Comparison of ENCODE assay signal across 8 mouse cellular contexts in genomic region chr10:103367371-103368295, GRCm38 (mm10). TPM values are rescaled to one million over a fixed set of nuclear protein-coding genes. Genes with fewer than 3 reads are reported as not detected.
A peak's percentile ranks its signal among the peaks of the same experiment; 100 is the strongest.
DNase-seq lines count a peak whose midpoint lies in the region; ATAC-seq lines count a peak whose summit lies in the region.

TSS of gene Slc6a15 (plus strand) at chr10:103367783.

- peak within 1 kb of the TSS; percentile 55 for H3K4me3 ChIP-seq in embryonic facial prominence, embryonic 15.5 days (replicated peaks)
- peak within 1 kb of the TSS; percentile 74 for H3K4me3 ChIP-seq in hindbrain, embryonic 16.5 days (ENCODE audit: low read length)
- peak within 1 kb of the TSS; percentile 60 for H3K4me3 ChIP-seq in midbrain, embryonic 10.5 days
- H3K4me3 ChIP-seq in stomach, embryonic 15.5 days (replicated peaks) = peak within 1 kb of the TSS; percentile 49

- no peaks in the 10 kb centered on the region for H3K9me3 ChIP-seq in embryonic facial prominence, embryonic 15.5 days (replicated peaks)
- no peaks in the 10 kb centered on the region for H3K9me3 ChIP-seq in hindbrain, embryonic 16.5 days (ENCODE audit: control insufficient read depth, low read length)
- H3K9me3 ChIP-seq in midbrain, embryonic 10.5 days (replicated peaks) = no peaks in the 10 kb centered on the region
- H3K9me3 ChIP-seq in stomach, embryonic 15.5 days = no peaks in the 10 kb centered on the region

- peak; percentile 67 for DNase-seq in MN1 (ENCODE audit: low spot score)
- DNase-seq in adrenal gland, postnatal 4 days (ENCODE audit: low spot score in 2 of 2) = peak; percentile 4 to 7
- DNase-seq in left cerebral cortex, adult 8-10 months (ENCODE audit: low spot score in 2 of 2) = peak; percentile 49 to 68
- DNase-seq in midbrain, embryonic 10.5 days (ENCODE audit: low spot score) = peak; percentile 59
- no peak for DNase-seq in spleen, adult 12 weeks (ENCODE audit: low spot score)

- 0 out of 2 replicates have a peak, but pooled peaks cover 6% of the 10 kb centered on the region for H3K27me3 ChIP-seq in embryonic facial prominence, embryonic 15.5 days
- no peaks in the 10 kb centered on the region for H3K27me3 ChIP-seq in hindbrain, embryonic 16.5 days (replicated peaks; ENCODE audit: control insufficient read depth, insufficient read depth, low read length)
- H3K27me3 ChIP-seq in midbrain, embryonic 10.5 days (ENCODE audit: low read depth, poor library complexity, severe bottlenecking) = peaks cover 14% of the 10 kb centered on the region; the same call in 1 of the 2 replicates
- peaks cover 5% of the 10 kb centered on the region; the same call in 1 of the 2 replicates for H3K27me3 ChIP-seq in stomach, embryonic 15.5 days (replicated peaks)

- peak within 1 kb of the TSS; percentile 17; the same call in 1 of the 2 replicates for H3K27ac ChIP-seq in embryonic facial prominence, embryonic 15.5 days (replicated peaks)
- H3K27ac ChIP-seq in hindbrain, embryonic 16.5 days (ENCODE audit: low read depth, low read length) = peak within 1 kb of the TSS; percentile 76
- H3K27ac ChIP-seq in midbrain, embryonic 10.5 days (replicated peaks) = peak within 1 kb of the TSS; percentile 81
- 0 out of 2 replicates have a peak within 1 kb of the TSS, but pooled peaks have one; percentile 32 for H3K27ac ChIP-seq in stomach, embryonic 15.5 days

- peak; percentile 76 for ATAC-seq in embryonic facial prominence, embryonic 15.5 days (ENCODE audit: insufficient number of reproducible peaks, low FRiP score, low TSS enrichment, low read depth)
- peak; percentile 90 for ATAC-seq in hindbrain, embryonic 16.5 days
- peak; percentile 69; the same call in 1 of the 2 replicates for ATAC-seq in stomach, embryonic 15.5 days (ENCODE audit: insufficient read depth, low FRiP score, low read depth)

- H3K4me1 ChIP-seq in embryonic facial prominence, embryonic 15.5 days = 0 out of 2 replicates have a peak, but pooled peaks cover 13% of the 10 kb centered on the region
- H3K4me1 ChIP-seq in hindbrain, embryonic 16.5 days (ENCODE audit: control insufficient read depth, insufficient read depth, low read depth, low read length) = peaks cover 3% of the 10 kb centered on the region
- peaks cover 18% of the 10 kb centered on the region for H3K4me1 ChIP-seq in midbrain, embryonic 10.5 days
- H3K4me1 ChIP-seq in stomach, embryonic 15.5 days = peaks cover 14% of the 10 kb centered on the region; the same call in 1 of the 2 replicates

- H3K9ac ChIP-seq in embryonic facial prominence, embryonic 15.5 days = peak within 1 kb of the TSS; percentile 26; the same call in 1 of the 2 replicates
- H3K9ac ChIP-seq in hindbrain, embryonic 16.5 days (ENCODE audit: low read depth, low read length) = peak within 1 kb of the TSS; percentile 80
- peak within 1 kb of the TSS; percentile 19 for H3K9ac ChIP-seq in stomach, embryonic 15.5 days

- peak within 1 kb of the TSS; percentile 97 for H3K4me2 ChIP-seq in embryonic facial prominence, embryonic 15.5 days (replicated peaks)
- H3K4me2 ChIP-seq in hindbrain, embryonic 16.5 days (ENCODE audit: low read length) = peak within 1 kb of the TSS; percentile 79
- H3K4me2 ChIP-seq in stomach, embryonic 15.5 days = peak within 1 kb of the TSS; percentile 96

- no peaks in the 10 kb centered on the region for H3K36me3 ChIP-seq in embryonic facial prominence, embryonic 15.5 days
- H3K36me3 ChIP-seq in hindbrain, embryonic 16.5 days (ENCODE audit: control insufficient read depth, insufficient read depth, low read length) = no peaks in the 10 kb centered on the region
- H3K36me3 ChIP-seq in midbrain, embryonic 10.5 days = no peaks in the 10 kb centered on the region
- H3K36me3 ChIP-seq in stomach, embryonic 15.5 days = no peaks in the 10 kb centered on the region

- WGBS in embryonic facial prominence, embryonic 15.5 days = under 1% methylated on average over 43 of the region's 43 CpGs
- under 1% methylated on average over 40 of the region's 43 CpGs for WGBS in hindbrain, embryonic 16.5 days
- under 1% methylated on average over 36 of the region's 43 CpGs for WGBS in midbrain, embryonic 10.5 days
- under 1% methylated on average over 43 of the region's 43 CpGs for WGBS in stomach, embryonic 15.5 days

RNA-seq across cellular contexts. Expression of gene Slc6a15, which starts in this region (rescaled TPM):
- 10 to 100 TPM; 10.2 to 12.9 TPM for total RNA-seq in adrenal gland, postnatal 4 days (2021)
- 3.9 TPM in 2 replicates for polyA plus RNA-seq in embryonic facial prominence, embryonic 15.5 days (2015; fragmentation: Nextera tagmentation; extraction: Ambion mirVana)
- 96.3 and 104 TPM in 2 replicates for polyA plus RNA-seq in hindbrain, embryonic 16.5 days (2015; fragmentation: Nextera tagmentation; extraction: Ambion mirVana)
- 10 to 100 TPM; 53.6 to 58.4 (median 56.0) TPM for total RNA-seq in left cerebral cortex, adult 8-10 months (2022)
- 7.2 and 8.3 TPM in 2 replicates for polyA plus RNA-seq in midbrain, embryonic 10.5 days (2016; fragmentation: Nextera tagmentation; extraction: Ambion mirVana)
- polyA plus RNA-seq in stomach, embryonic 15.5 days (2015; fragmentation: Nextera tagmentation; extraction: Ambion mirVana) = 6.0 and 6.6 TPM in 2 replicates

Comparison
In these comparisons a context has a peak if more than half of its experiments do, and no peak if none do; other contexts are left out.
1. RNA of gene Slc6a15 (polyA plus RNA-seq): 96.3 to 104 TPM in hindbrain, embryonic 16.5 days; 7.2 to 8.3 TPM in midbrain, embryonic 10.5 days, 6.0 to 6.6 TPM in stomach, embryonic 15.5 days and 3.9 TPM in embryonic facial prominence, embryonic 15.5 days; every median in the first group is over 10 times any median in the second.
2. H3K27ac ChIP-seq: peak in every context shown above with its lines; median percentile 81 in midbrain, embryonic 10.5 days; 76 in hindbrain, embryonic 16.5 days; 32 in stomach, embryonic 15.5 days; 17 in embryonic facial prominence, embryonic 15.5 days.
3. H3K9ac ChIP-seq: peak in every context shown above with its lines; median percentile 80 in hindbrain, embryonic 16.5 days; 26 in embryonic facial prominence, embryonic 15.5 days; 19 in stomach, embryonic 15.5 days.
4. Peak in every context shown above with its lines, with median percentiles within 50 percentile points of each other: ATAC-seq, H3K4me2 ChIP-seq and H3K4me3 ChIP-seq.